Mouse (Mus musculus) CD4-positive naive resting alpha-beta T cell, adult 57 days (primary cell): ENCODE measurements around the gene Btg2. TPM values are rescaled to one million over a fixed set of nuclear protein-coding genes. Genes with fewer than 3 reads are reported as not detected.

ENCODE experiments used
- total RNA-seq: library from RNA; stranded (reverse); gene quantifications from one replicate; pipeline ENCODE4 v1.2.4, GENCODE M21; 2023

Btg2 gene
- 281 TPM for total RNA-seq

DNA sequence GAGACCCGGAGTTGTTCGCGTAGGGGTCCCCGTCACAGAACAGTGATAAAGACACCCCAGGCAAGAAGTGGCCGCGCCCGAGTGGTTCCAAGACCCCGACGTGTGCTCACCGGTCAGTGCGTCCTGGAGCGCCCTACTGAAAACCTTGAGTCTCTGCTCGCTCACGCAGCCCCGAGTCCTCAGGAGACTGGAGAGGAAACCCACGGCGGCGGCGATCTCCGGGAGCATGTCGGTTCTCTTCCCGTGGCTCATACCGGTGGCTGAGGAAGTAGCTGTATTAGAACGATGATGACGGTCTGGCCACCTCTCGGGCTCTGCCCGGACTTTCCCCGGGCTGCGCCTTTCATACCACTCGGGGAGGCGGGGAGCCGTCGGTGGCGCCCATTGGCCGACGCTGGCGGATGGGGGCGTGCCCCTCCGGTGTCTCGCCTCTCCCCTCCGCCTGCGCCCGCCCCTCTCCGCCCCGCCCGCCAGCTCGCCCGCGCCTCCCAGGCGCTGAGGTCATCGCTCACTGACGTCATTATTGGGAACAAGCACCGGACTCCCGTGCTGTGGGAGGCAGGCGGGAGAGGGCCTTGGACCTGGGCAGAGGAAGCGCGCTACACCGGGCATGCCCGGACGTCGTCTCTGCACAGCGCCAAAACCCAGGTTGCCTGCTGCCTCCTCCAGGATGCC is at the start of gene Btg2:
Gene Btg2 (minus strand): TSS at position 319 of the 675 bp plus-strand sequence.

DNA sequence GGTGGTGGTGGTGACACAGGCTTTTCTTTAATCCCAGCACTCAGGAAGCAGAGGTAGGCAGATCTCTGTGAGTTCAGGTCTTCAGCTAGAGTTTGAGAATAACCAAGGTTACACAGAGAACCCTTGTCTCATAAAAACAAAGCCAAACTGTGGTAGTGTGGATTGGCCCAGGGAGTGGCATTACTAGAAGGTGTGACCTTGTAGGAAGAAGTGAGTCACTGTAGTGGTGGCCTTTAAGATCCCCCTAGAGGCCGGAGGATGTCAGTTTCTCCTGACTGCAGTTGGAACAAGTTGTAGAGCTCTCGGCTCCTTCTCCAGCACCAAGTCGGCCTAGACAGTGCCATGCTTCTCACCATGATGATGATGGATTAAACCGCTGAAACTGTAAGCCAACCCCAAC is 32.1 kb upstream of the Btg2 start, which contains the start of gene Chit1:
Gene Chit1 (plus strand): TSS at position 264 of the 400 bp plus-strand sequence.

DNA sequence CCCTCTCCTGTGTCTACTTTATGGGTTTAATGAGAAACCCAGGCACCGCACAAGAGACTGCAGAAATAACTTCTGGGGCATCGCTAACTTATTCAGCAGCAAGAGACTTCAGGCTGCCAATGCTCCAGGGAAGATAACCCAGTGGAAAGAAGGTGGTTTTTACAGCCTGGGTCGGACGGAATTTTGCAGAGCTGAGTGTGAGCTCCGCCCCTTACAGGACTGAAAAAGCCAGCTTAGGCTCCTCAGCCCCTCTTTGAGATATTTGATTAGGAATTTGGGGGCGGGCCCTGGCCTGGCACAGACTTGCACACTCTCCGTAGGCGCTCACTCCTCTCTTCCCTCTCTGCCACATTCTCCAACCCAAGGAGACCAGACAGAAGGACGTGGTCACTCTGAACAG is 41.7 kb downstream of the Btg2 start, which contains the start of gene Fmod:
Gene Fmod (plus strand): TSS at position 83 of the 400 bp plus-strand sequence.

Other genes with a start within 250 kb of the Btg2 start
- not detected for gene Optc, start 171.1 kb downstream of the Btg2 start, total RNA-seq
- 1.2 TPM for gene Prelp, start 157.7 kb downstream of the Btg2 start, total RNA-seq
- 0.71 TPM for gene Fmod, start 41.9 kb downstream of the Btg2 start, total RNA-seq
- not detected for gene Chit1, start 32.1 kb upstream of the Btg2 start, total RNA-seq
- gene Chil1, start 103.1 kb upstream of the Btg2 start, total RNA-seq, result not detected
- not detected for gene Mybph, start 114.3 kb upstream of the Btg2 start, total RNA-seq
- gene Adora1, start 156.3 kb upstream of the Btg2 start, total RNA-seq, result not detected
- gene Myog, start 210.9 kb upstream of the Btg2 start, total RNA-seq, result not detected